Mouse (Mus musculus) fat pad, adult 2 months (tissue): ENCODE data around the gene Nfya.
"Not testable (repeated sequence)": the region's sequence is repeated elsewhere in the genome, so short reads cannot be mapped to it uniquely, and the experiment has no call there.

ENCODE experiments used
- DNase-seq: peaks from one replicate; pipeline ENCODE4 v3.0.0-alpha.2; 2011; ENCODE audit warnings: low read depth, low spot score; ENCODE audit errors: extremely low read depth

The Nfya gene

GRCm38 (mm10) chr17:48401710-48402109 lies 8.0 kb downstream of the Nfya start:
- no peak for DNase-seq

DNA sequence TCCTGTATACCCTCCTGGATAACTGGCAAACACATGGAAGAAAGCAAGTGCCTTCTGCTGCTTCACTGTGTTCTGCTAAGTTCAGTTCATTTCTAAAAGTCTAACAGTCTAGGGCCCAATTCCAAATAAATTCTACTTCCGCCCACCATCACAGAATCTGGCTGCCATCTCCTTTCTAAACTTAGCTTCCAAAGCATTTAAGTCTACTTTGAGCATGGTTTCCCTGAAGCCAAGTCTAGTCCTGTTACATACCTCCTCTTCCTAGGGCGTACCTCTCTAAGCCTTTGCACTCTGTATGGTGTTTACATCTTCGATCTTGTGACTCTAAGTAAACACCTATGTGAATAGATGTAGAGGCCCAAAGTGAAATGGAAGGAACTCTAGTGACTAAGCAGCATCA lies 17.1 kb downstream of the Nfya start:
- no peak for DNase-seq

DNA sequence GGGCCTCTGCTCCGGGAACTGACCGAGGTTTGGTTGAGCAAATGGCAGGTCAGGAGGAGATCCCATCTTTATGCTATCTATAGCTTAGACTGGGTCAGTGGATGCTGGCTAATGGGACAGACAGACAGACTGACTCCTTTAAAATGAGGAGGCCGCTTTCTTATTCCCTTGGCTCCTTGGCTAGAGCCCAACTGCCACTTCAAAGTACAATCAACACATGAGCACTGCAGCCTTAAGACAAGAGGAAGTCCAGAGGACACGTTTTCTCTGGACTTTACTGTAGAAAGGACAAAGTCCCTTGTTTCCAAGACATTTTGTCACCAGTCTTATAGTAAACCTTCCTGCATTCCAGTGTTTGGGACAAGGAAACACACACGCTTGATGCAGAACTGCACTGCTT lies 18.3 kb downstream of the Nfya start:
- DNase-seq, result no peak

GRCm38 (mm10) chr17:48389442-48389841 lies 20.3 kb downstream of the Nfya start:
- DNase-seq, result no peak

- no peak for DNase-seq
These were observed 21.0 kb downstream of the Nfya start for GRCm38 (mm10) chr17:48388666-48389065.

- no peak for DNase-seq
These were observed 23.8 kb downstream of the Nfya start for GRCm38 (mm10) chr17:48385786-48386461.

DNA sequence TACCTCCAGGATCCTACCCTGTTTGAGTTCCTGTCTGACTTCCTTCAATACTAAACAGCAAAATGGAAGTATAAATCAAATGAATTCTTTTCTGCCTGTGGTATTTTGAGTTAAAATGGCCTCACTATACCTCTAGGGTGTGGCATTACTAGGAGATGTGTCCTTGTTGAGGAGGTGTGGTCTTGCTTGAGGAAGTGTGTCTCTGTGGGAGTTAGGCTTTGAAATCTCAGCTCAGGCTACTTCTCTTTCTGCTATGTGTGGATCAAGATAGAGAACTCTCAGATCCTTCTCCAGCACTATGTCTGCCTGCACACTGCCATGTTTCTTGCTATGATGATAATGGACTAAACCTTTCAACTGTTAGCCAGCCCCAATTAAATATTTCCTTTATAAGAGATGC lies 30.7 kb downstream of the Nfya start:
- no peak for DNase-seq

DNA sequence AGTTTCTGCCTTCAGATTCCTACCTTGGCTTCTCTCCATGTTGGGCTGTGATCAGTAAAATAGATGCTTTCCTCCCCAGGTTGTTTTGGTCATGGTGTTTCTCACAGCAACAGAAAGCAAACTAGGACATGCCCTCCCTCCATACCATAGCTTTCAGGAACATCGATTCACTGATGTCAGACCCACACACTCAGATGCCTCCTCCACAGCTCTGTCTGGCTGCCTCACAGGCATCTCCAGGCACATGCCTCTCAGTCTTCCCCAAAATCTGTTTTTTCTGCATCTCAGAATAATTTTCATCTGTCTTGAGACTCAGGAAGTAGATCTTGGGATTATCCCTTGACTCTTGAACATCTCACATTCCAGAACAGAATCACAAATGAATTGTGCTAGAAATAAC lies 33.6 kb downstream of the Nfya start:
- no peak for DNase-seq

DNA sequence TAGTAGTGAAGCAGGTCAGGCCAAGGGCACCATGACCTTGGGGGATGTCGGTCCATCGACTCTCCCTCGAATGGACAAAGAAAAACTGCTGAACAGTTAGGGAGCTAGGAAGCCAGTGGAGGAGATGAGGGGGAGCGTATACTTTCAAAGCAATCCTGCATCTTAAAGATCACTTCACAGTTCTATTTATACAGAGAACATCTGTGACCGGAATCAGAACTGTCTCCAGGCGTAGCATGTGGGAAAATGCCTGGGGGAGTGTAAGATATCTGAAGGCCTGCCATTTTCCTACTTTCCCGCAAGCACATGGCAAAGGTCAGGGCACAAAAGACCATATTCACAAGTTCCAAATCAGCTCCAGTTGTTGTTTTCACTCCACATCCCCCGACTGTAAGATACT lies 36.7 kb downstream of the Nfya start:
- no peak for DNase-seq

GRCm38 (mm10) chr17:48371621-48372020 lies 38.1 kb downstream of the Nfya start:
- no peak for DNase-seq

DNA sequence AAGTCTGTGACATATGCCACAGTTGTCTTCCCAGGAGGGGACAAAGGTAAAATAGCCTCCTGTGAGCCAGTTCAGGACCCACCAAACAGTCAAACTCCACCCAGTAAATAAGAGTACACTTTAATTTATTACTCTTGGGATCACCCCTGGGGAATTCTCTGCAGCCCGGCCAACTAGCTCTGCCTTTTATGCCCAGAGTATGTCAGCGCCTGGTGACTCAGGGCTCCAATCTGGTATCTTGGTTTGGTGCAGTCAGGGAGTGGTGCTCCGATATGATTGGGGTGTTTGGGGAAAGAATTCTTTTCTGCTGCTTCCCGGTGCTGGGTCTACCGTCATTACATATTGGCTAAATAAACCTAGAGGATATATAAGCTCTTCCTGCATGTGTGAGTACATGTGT lies 42.9 kb downstream of the Nfya start:
- DNase-seq, result no peak

- DNase-seq, result no peak
These were observed 44.1 kb downstream of the Nfya start for GRCm38 (mm10) chr17:48365511-48366155.

DNA sequence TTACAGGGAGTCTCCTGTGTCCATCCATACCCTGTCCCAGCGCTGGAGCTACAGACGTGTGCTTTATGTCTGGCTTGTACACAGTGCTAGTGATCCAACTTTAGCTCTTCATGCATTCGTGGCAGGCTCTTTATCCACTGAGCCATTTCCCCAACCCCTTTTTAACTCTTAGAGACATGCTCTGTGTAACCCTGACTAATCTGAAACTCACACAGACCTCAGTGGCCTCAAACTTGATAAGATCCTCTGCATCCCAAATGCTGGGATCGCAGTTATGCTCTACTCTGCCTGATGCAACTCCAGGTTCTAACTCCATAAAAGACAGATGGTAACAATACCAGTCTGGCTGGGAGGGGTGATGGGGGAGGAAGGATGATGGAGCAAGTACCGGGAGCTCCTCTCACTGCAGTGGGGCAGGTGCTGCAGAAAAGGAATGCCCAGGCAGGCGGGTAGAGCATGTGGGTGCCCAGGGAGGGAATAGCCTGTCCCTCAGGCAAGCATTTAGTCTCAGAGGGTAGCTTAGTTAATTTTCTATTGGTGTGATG lies 46.2 kb downstream of the Nfya start:
- no peak for DNase-seq

GRCm38 (mm10) chr17:48362966-48363365 lies 46.7 kb downstream of the Nfya start:
- DNase-seq, result no peak

DNA sequence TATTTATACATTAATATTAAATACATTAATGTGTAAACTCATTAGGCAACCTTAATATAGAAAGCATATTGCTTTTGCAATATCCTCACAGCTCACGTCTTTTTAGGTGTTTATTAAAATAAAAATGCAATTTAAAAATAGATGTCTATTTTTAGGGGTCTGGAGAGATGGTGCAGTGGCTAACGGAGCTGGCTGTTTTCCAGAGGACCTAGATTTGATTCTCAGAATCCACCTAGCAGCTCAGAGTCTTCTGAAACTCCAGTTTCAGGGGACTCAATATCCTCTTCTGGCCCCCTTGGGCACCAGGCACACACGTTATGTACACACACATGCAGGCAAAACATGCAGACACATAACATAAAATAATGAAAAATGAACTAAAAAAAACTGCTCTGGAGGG lies 47.4 kb downstream of the Nfya start:
- no peak for DNase-seq

DNA sequence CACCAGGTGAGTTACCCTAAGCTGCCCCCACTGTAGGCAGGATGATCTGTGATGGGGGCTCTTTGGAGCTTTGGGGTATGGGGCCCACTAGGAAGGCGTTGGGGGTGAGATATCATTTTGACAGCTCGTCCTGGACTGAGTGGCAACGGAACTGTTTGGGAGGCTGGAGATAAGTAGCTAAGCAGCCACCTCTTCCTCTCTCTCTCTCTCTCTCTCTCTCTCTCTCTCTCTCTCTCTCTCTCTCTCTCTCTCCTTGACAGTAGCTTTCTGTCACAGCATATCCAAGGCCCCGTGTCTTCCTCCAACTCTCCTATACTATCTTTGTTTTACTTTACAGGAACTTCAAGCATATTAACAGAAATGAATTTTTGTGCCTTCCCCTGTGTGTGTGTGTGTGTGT lies 49.2 kb downstream of the Nfya start:
- DNase-seq, result no peak

GRCm38 (mm10) chr17:48359616-48360015 lies 50.1 kb downstream of the Nfya start, which contains the start of gene Treml1:
TSS of gene Treml1 (plus strand) at chr17:48359916.
- DNase-seq, result no peak

- DNase-seq, result no peak
These were observed 51.8 kb downstream of the Nfya start for GRCm38 (mm10) chr17:48357892-48358291.

- DNase-seq, result no peak
These were observed 53.9 kb downstream of the Nfya start for GRCm38 (mm10) chr17:48355822-48356221.

DNA sequence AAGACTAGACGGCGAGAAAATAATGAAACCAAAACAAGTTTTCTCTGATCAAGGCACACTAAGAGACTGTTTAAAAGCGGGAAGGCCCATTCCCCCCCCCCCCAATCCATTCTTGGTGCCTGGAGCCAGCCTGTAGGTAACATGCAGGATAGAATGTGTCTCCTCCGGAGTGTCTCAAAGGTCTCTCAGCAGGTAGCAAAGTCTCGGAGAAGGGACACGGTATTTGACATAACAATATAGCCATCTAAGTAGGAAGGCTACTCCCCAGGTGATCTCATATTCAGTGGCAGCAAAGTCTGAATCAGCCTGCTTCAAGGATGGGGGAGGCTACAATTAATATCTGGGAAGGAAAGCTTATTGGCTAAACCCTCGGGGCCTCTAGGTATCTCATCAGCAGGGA lies 56.7 kb downstream of the Nfya start:
- not testable (repeated sequence) for DNase-seq

GRCm38 (mm10) chr17:48350681-48351193 lies 59.0 kb downstream of the Nfya start:
- no peak for DNase-seq

GRCm38 (mm10) chr17:48347287-48347686 lies 62.4 kb downstream of the Nfya start:
- DNase-seq, result no peak
